Mouse (Mus musculus) midbrain, embryonic 10.5 days (tissue): Measurements from ENCODE around the gene St8sia1. TPM values are rescaled to one million over a fixed set of nuclear protein-coding genes. Genes with fewer than 3 reads are reported as not detected.

ENCODE experiments used
- DNase-seq: peaks from one replicate; pipeline ENCODE4 v3.0.0-alpha.2; 2017; ENCODE audit warnings: low spot score
- H3K27ac ChIP-seq: fragments of 300-500 bp; sonication (generic); replicated peaks from 2 replicates; pipeline ENCODE4 v1.5.1; 2016; ENCODE audit warnings: mild to moderate bottlenecking
- H3K27me3 ChIP-seq: fragments of 300-500 bp; sonication (generic); 2 replicates; pipeline ENCODE4 v1.6.1; 2016; ENCODE audit warnings: low read depth, mild to moderate bottlenecking; ENCODE audit not compliant: poor library complexity, severe bottlenecking
- H3K36me3 ChIP-seq: fragments of 300-500 bp; sonication (generic); 2 replicates; pipeline ENCODE4 v1.6.1; 2016; ENCODE audit warnings: mild to moderate bottlenecking, moderate library complexity
- H3K4me1 ChIP-seq: fragments of 300-500 bp; sonication (generic); 2 replicates; pipeline ENCODE4 v1.6.1; 2016
- H3K4me3 ChIP-seq: fragments of 300-500 bp; sonication (generic); 2 replicates; pipeline ENCODE4 v1.5.1; 2016; ENCODE audit warnings: mild to moderate bottlenecking, moderate library complexity
- H3K9me3 ChIP-seq: fragments of 300-500 bp; sonication (generic); replicated peaks from 2 replicates; pipeline ENCODE4 v1.6.1; 2016; ENCODE audit warnings: mild to moderate bottlenecking
- WGBS: fragments of 180-500 bp; shearing (Covaris S2); methylation state at CpG from one replicate; pipeline ENCODE4 v1.1.7; 2016; 5-methylcytosine and 5-hydroxymethylcytosine counted together
- polyA plus RNA-seq: library from polyadenylated mRNA; unstranded; fragments of >200 nt; fragmentation: Nextera tagmentation; extraction: Ambion mirVana; gene quantifications from 2 replicates; pipeline ENCODE4 v1.2.1, GENCODE M21; 2016

St8sia1 gene
- polyA plus RNA-seq, 1 experiment from 2014 or later = 3.9 TPM

DNA sequence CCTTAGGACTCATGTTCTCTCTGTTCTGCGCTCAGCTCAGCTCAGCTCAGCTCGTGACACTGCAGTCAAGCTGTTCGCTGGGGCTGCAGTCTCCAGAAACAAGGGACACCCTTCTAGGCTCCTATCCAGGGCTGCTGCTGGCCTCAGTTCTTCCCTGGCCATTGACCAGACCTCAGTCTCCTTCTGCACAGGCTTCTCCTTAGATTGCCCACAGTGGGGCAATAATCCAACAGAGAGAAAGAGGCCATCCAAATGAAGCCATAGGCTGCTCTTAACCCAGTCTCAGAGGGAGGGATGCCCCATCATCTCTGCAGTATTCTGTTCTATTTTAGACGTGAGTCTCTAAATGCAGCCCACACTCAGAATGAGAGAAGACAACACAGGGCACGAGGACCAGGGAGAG lies 15.3 kb downstream of the St8sia1 start:
- Histone ChIP-seq H3K27me3 (no peaks in the 10 kb centered on the region), H3K27ac (peak overlapping the region; percentile 46; the same call in 1 of the 2 replicates), H3K4me3 (no peak overlapping the region), H3K9me3 (no peaks in the 10 kb centered on the region), H3K36me3 (peaks cover 6% of the 10 kb centered on the region), H3K4me1 (peaks cover 8% of the 10 kb centered on the region; the same call in 1 of the 2 replicates)
- WGBS = 78% methylated on average over 5 of the region's 5 CpGs
- DNase-seq = no peak

DNA sequence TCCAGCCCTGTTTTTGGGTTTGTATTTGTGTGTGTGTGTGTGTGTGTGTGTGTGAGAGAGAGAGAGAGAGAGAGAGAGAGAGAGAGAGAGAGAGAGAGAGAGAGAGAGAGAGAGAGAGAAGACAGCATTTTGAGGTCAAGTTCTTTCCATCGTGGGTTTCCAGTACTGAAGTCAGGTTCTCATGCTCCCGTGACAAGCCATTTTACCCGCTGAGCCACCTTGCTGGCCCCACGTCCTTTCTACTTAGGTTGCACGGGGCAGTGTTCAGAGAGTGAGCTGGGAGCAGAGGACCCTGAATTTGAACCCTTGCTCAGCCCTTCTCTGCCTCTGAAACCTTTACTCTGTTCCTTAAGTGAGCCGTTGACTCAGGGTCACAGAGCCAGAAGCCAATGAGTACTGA lies 17.2 kb downstream of the St8sia1 start:
- peaks cover 8% of the 10 kb centered on the region; the same call in 1 of the 2 replicates for H3K4me1 ChIP-seq
- H3K27me3 ChIP-seq = no peaks in the 10 kb centered on the region
- no peak for DNase-seq
- H3K36me3 ChIP-seq = peaks cover 6% of the 10 kb centered on the region
- H3K4me3 ChIP-seq = no peak overlapping the region
- H3K9me3 ChIP-seq = no peaks in the 10 kb centered on the region
- no peak overlapping the region for H3K27ac ChIP-seq
- 84% methylated on average over 6 of the region's 6 CpGs for WGBS

DNA sequence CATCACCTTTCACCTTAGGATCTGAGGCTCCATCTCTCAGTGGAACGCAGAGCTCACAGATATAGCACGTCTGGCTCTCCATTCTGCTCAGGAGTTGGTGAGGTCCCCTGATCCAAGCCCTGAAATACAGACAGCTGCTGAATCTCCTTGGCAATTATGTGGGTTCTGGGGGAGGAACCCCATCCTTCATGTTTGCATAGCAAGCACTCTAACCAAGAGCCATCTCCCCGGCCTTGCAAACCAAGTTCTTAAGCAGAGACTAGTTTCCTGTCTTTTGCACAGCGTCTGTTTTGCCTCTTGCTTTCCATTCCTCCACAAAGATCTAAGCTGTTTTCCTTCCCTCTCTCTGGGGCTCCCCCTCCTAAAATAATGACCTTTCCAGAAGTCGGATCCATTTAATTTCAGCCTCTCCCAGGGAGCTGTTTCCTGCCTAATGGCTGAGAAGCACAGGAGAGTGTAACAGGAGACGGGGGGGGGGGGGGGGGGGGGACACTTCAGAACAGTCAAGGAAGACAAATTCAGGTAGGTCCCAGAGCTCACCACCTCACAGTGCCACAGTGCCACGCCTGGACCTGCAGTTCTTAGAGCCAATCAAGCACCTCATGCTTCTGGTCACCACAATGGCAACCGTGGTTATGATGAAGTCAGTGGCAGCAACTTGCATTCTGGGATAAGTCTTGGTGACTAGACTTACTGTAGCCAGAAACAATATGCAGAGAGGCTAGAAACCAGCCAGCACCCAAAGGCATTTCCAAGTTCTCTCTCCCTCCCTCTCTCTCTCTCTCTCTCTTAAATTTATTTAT lies 18.0 kb downstream of the St8sia1 start:
- H3K27me3 ChIP-seq = no peaks in the 10 kb centered on the region
- peaks cover 6% of the 10 kb centered on the region for H3K36me3 ChIP-seq
- no peak for DNase-seq
- H3K4me1 ChIP-seq = peaks cover 8% of the 10 kb centered on the region; the same call in 1 of the 2 replicates
- H3K9me3 ChIP-seq = no peaks in the 10 kb centered on the region
- 73% methylated on average over 8 of the region's 8 CpGs for WGBS
- H3K4me3 ChIP-seq = no peak overlapping the region
- no peak overlapping the region for H3K27ac ChIP-seq

DNA sequence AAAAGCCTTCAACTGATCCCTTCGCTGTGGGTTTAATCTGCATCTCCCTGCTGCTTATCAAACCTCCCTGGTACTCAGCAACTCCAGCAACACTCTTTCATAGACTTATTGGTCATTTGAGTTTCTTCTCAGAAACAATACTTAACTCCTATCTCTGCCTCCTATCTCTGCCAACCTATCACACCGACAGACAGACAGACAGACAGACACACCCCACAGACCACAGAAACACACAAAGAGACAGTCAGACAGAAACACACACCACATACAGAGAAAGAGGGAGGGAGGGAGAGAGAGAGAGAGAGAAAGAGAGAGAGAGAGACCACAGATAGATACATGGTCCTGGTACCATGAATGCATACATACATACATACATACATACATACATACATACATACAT lies 18.8 kb downstream of the St8sia1 start:
- no peak overlapping the region for H3K27ac ChIP-seq
- H3K4me3 ChIP-seq = no peak overlapping the region
- H3K36me3 ChIP-seq = peaks cover 6% of the 10 kb centered on the region
- no peaks in the 10 kb centered on the region for H3K27me3 ChIP-seq
- 92% methylated on average over 2 of the region's 2 CpGs for WGBS
- peaks cover 8% of the 10 kb centered on the region; the same call in 1 of the 2 replicates for H3K4me1 ChIP-seq
- no peak for DNase-seq
- no peaks in the 10 kb centered on the region for H3K9me3 ChIP-seq

DNA sequence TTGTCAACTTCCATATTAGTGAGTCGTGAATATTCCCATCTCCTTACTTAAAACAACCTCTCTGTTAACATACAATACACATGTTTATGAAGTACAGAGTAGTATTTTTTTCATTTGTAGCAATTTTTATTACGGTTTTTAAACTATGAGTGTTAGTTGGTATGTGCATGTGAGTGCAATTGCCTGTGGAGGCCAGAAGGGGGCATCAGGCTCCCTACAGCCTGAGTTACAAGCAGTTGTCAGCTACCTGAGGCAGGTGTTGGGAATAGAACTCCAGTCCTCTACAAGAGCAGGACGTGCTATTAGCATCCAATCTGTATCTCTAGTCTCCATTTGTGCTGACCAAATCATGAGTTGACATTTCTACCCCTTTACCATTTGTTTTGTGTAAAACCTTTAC lies 19.8 kb downstream of the St8sia1 start:
- Histone ChIP-seq H3K4me1 (peaks cover 8% of the 10 kb centered on the region; the same call in 1 of the 2 replicates), H3K9me3 (no peaks in the 10 kb centered on the region), H3K36me3 (peaks cover 6% of the 10 kb centered on the region), H3K4me3 (no peak overlapping the region), H3K27ac (no peak overlapping the region), H3K27me3 (no peaks in the 10 kb centered on the region)
- 85% methylated on average over 3 of the region's 3 CpGs for WGBS
- no peak for DNase-seq

DNA sequence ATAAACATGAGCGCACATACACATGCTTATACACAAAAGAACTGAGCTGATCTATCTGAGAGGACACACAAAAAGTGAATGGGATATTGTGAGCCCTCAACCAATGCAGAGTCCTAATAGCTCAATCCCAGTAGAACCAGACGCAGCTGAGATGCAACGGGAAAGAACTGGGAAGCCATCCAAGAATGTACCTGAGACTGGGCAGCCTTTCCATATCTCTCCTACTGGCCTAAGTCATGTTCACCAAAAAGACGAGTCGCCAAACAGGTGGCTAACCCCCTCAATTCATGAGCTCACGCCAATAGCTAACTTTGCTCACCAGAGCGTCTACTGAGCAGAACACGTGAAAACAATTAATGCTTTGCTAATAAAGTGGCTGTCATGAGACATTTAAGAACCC lies 20.8 kb downstream of the St8sia1 start:
- no peak overlapping the region for H3K4me3 ChIP-seq
- no peak overlapping the region for H3K27ac ChIP-seq
- 94% methylated on average over 8 of the region's 8 CpGs for WGBS
- peaks cover 4% of the 10 kb centered on the region; the same call in 1 of the 2 replicates for H3K4me1 ChIP-seq
- no peaks in the 10 kb centered on the region for H3K27me3 ChIP-seq
- H3K36me3 ChIP-seq = peaks cover 6% of the 10 kb centered on the region
- no peak for DNase-seq
- H3K9me3 ChIP-seq = no peaks in the 10 kb centered on the region

DNA sequence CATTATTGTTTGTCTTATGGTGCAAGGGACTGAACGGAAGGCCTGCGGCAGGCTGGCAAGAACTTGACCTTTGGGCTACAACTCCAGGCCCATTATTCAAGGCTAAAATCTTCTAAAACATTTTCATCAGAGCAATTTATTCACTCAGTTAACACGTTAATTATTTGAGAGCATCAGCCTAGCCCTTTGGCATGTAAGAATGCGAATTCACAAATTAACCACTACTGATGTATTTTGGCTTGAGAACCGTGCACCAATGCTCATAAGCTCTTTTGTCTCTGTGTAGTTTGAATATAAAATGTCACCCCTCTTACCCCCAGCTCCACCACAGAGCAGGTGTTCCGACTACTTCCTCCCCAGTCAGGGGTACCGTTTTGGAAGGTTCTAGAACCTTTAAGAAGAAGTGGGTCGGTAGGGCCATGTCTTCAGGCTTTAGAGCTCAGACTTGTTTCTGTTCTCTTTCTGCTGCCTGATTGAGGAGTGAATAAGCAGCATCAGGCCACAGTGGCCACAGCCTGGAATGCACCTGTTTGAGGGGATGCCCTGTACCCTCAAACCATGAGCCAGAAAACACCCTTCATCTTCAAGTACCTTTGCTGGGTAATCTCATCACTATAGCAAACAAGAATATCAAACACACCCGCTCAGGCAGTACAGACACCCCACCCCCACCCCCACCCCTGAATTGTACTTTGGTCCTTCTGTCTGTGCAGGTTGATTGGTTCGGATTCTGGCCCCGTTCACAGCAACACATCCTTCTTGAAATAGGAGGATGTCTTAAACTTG lies 22.5 kb downstream of the St8sia1 start:
- DNase-seq = no peak
- H3K4me3 ChIP-seq = no peak overlapping the region
- H3K4me1 ChIP-seq = peaks cover 4% of the 10 kb centered on the region; the same call in 1 of the 2 replicates
- no peak overlapping the region for H3K27ac ChIP-seq
- no peaks in the 10 kb centered on the region for H3K27me3 ChIP-seq
- no peaks in the 10 kb centered on the region for H3K9me3 ChIP-seq
- 92% methylated on average over 11 of the region's 11 CpGs for WGBS
- H3K36me3 ChIP-seq = peaks cover 6% of the 10 kb centered on the region

DNA sequence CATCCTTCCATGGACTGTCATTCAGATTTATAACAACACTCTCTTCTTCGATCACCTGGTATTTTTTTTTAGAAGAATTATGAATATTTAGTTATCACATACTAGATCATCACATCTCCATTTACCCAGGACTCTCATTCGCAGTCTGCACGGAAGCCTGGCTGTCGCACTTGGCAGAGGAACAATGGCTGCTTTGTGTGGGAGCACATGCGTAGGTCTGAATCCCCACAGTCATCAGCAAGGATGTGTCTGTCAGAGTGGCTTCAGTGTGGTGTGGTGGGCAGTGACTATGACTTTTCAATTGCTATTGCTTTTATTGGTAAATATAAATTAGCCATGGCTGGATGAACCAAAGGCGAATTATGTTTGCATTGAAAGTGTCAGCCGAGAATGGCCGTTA lies 23.2 kb downstream of the St8sia1 start:
- H3K9me3 ChIP-seq = no peaks in the 10 kb centered on the region
- peaks cover 6% of the 10 kb centered on the region for H3K36me3 ChIP-seq
- H3K4me1 ChIP-seq = peaks cover 4% of the 10 kb centered on the region; the same call in 1 of the 2 replicates
- DNase-seq = no peak
- H3K4me3 ChIP-seq = no peak overlapping the region
- H3K27ac ChIP-seq = no peak overlapping the region
- H3K27me3 ChIP-seq = no peaks in the 10 kb centered on the region
- WGBS = 83% methylated on average over 8 of the region's 8 CpGs

DNA sequence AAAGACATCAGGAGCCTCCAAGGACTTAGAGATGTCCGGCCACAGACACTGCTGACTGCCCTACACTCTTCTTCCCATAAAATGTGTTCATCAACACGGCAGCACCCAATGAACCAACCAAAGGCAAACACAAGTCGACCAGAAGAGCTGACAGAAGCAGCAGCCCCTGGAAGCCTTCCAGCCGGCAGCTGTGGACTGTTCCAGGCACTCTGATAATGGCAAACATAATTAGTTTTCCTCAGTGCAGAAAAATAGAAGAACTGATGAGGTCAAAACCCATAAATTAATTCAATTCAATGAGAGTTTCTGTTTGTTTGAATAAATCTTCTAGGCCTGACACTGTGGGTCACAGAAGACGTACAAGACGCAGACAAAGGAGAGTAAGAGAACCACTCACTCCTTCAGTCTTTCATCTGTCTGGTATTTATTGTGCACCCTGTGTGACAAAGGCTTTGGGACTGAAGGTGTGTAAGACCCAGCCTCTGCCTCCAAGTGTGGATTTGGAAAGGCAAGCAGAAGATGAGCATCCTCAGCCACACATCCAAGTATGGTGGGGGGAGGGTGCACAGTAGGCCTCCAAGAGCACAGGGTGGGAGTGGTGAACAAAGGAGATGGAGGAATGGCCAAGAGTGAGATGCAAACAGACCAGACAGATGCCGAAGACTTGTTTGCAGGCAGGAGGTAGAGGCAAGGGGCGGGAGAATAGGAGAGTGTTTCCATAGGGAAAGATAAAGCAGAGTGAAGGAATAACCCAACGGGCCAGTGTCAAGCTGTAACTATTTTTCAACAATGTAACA lies 25.5 kb downstream of the St8sia1 start:
- 75% methylated on average over 9 of the region's 9 CpGs for WGBS
- no peak for DNase-seq
- H3K27me3 ChIP-seq = no peaks in the 10 kb centered on the region
- peaks cover 2% of the 10 kb centered on the region; the same call in 1 of the 2 replicates for H3K4me1 ChIP-seq
- H3K27ac ChIP-seq = 0 out of 2 replicates have a peak overlapping the region, but pooled peaks have one; percentile 39
- no peaks in the 10 kb centered on the region for H3K9me3 ChIP-seq
- no peaks in the 10 kb centered on the region for H3K36me3 ChIP-seq
- no peak overlapping the region for H3K4me3 ChIP-seq

DNA sequence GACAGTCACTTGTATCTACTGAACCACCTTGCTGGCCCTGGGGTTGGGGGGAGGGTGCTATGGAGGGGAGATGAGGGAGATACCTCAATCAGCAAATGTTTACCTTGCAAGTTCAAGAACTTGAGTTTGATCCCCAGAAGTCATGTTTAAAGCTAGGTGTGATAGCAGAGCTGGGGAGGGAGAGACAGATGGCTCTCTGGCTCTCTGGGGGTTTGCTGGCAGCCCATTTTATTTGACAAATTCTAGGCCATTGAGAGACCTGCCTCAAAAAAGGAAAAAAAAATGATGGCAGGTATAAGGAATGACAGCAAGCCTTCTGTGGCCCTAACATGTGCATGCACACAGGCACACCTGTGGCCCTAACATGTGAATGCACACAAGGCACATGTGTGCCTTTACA lies 26.2 kb downstream of the St8sia1 start:
- DNase-seq = no peak
- H3K4me1 ChIP-seq = peaks cover 2% of the 10 kb centered on the region; the same call in 1 of the 2 replicates
- no peaks in the 10 kb centered on the region for H3K36me3 ChIP-seq
- H3K27ac ChIP-seq = no peak overlapping the region
- no peaks in the 10 kb centered on the region for H3K27me3 ChIP-seq
- no peaks in the 10 kb centered on the region for H3K9me3 ChIP-seq
- no peak overlapping the region for H3K4me3 ChIP-seq

DNA sequence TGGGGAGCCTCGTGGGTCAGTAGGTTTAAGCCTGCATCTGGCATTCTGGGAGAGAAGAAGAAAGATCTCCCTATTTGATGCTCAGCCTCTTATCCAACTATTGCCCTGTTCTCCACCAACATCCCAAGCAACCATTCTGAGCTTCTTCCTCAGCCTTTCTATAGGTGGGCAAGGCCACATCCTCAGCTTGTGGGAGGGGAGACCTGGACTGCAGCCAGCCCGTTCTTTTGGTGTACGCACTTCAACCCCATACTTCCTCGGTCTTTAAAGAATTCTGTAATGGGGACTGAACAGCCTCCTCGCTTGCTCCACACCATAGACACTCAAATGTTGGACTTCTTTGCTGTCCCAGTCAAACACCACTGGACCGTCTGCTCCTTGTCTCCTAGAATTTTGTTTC lies 31.7 kb downstream of the St8sia1 start:
- Histone ChIP-seq H3K4me1 (no peaks in the 10 kb centered on the region), H3K36me3 (no peaks in the 10 kb centered on the region), H3K27me3 (no peaks in the 10 kb centered on the region), H3K9me3 (no peaks in the 10 kb centered on the region), H3K27ac (no peak overlapping the region), H3K4me3 (no peak overlapping the region)
- no peak for DNase-seq
- WGBS = 88% methylated on average over 6 of the region's 6 CpGs

DNA sequence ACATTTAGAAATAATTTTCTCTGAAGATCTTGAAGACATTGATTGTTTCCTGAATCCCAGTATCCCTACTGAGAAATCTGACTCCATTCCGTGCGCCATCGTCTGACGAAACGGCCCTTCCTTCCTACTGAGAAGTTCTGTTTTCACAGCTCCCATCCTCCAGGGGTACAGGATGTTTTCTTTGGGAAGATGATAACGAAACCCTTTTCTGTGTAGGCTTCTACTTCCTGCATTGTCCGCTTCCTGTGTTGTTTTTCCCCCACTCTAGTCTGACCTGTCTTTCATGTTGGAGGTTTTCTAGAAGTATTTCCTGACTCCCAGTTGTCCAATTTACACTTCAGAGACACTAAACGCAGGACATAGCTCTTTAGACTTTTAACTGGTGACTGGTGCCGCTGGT lies 32.1 kb downstream of the St8sia1 start:
- no peak for DNase-seq
- H3K9me3 ChIP-seq = no peaks in the 10 kb centered on the region
- H3K36me3 ChIP-seq = no peaks in the 10 kb centered on the region
- no peaks in the 10 kb centered on the region for H3K27me3 ChIP-seq
- no peak overlapping the region for H3K27ac ChIP-seq
- H3K4me3 ChIP-seq = no peak overlapping the region
- no peaks in the 10 kb centered on the region for H3K4me1 ChIP-seq
- WGBS = 79% methylated on average over 9 of the region's 9 CpGs
